Mouse (Mus musculus) retina, postnatal 1 day (tissue): ENCODE results near the gene Ankrd42.

Experiments used
- DNase-seq: peaks from one replicate; pipeline ENCODE4 v3.0.0-alpha.2; 2012

Ankrd42 gene

GRCm38 (mm10) chr7:92560986-92561876, 75.7 kb downstream of the Ankrd42 start, which contains the start of gene Ccdc90b:
TSS of gene Ccdc90b (plus strand) at chr7:92561149.
- DNase-seq: peak; percentile 98

- no peak for DNase-seq
These were observed 78.2 kb downstream of the Ankrd42 start for GRCm38 (mm10) chr7:92558744-92559143.

GRCm38 (mm10) chr7:92550990-92551392, 86.0 kb downstream of the Ankrd42 start:
- DNase-seq: peak; percentile 79

GRCm38 (mm10) chr7:92550248-92550989, 86.5 kb downstream of the Ankrd42 start:
- DNase-seq: no peak

GRCm38 (mm10) chr7:92546763-92547162, 90.2 kb downstream of the Ankrd42 start:
- DNase-seq: no peak

- no peak for DNase-seq
These were observed 104.4 kb downstream of the Ankrd42 start for GRCm38 (mm10) chr7:92532351-92533036.
